Mouse (Mus musculus) heart, postnatal 0 days (tissue): ENCODE measurements around the gene Egfl7. TPM values are rescaled to one million over a fixed set of nuclear protein-coding genes. Genes with fewer than 3 reads are reported as not detected.
A peak's percentile ranks its signal among the peaks of the same experiment; 100 is the strongest.

ENCODE experiments used
- ATAC-seq: fragments of 200-750 bp; cut with Nextera tagmentation; 2 replicates; pipeline ENCODE4 v1.8.0; 2017; ENCODE audit warnings: low read depth, moderate number of reproducible peaks, moderate library complexity; ENCODE audit not compliant: insufficient read depth
- DNase-seq: peaks from one replicate; pipeline ENCODE4 v3.0.0-alpha.2; 2016; ENCODE audit warnings: low spot score
- H3K27ac ChIP-seq: fragments of 300-500 bp; sonication (generic); 2 replicates; pipeline ENCODE4 v1.5.1; 2014; ENCODE audit warnings: low read depth, mild to moderate bottlenecking
- H3K27me3 ChIP-seq: fragments of 300-500 bp; sonication (generic); 2 replicates; pipeline ENCODE4 v1.6.1; 2014; ENCODE audit warnings: low read length, mixed read lengths; ENCODE audit not compliant: control insufficient read depth, insufficient read depth
- H3K36me3 ChIP-seq: fragments of 300-500 bp; sonication (generic); replicated peaks from 2 replicates; pipeline ENCODE4 v1.6.1; 2014; ENCODE audit warnings: low read length, mixed read lengths; ENCODE audit not compliant: control insufficient read depth, insufficient read depth
- H3K4me1 ChIP-seq: fragments of 300-500 bp; sonication (generic); 2 replicates; pipeline ENCODE4 v1.6.1; 2014; ENCODE audit warnings: antibody characterized with exemption; ENCODE audit not compliant: control insufficient read depth, insufficient read depth
- H3K4me2 ChIP-seq: fragments of 300-500 bp; sonication (generic); 2 replicates; pipeline ENCODE4 v1.6.1; 2014; ENCODE audit warnings: low read depth, mild to moderate bottlenecking, low read length, moderate library complexity
- H3K4me3 ChIP-seq: fragments of 300-500 bp; sonication (generic); 2 replicates; pipeline ENCODE4 v1.5.1; 2014; ENCODE audit warnings: low read depth, low read length
- H3K9ac ChIP-seq: fragments of 300-500 bp; sonication (generic); replicated peaks from 2 replicates; pipeline ENCODE4 v1.6.1; 2014; ENCODE audit warnings: low read depth, low read length, mixed read lengths
- H3K9me3 ChIP-seq: fragments of 300-500 bp; sonication (generic); replicated peaks from 2 replicates; pipeline ENCODE4 v1.6.1; 2016; ENCODE audit warnings: low read length; ENCODE audit not compliant: control insufficient read depth
- CTCF ChIP-seq: IDR thresholded peaks from 2 replicates; pipeline ENCODE4 v1.5.1; 2016; ENCODE audit warnings: antibody characterized with exemption, control low read depth, low read depth
- EP300 ChIP-seq: IDR thresholded peaks from 2 replicates; pipeline ENCODE4 v1.6.1; 2016; ENCODE audit warnings: antibody characterized with exemption, low read depth
- WGBS: fragments of 180-500 bp; shearing (Covaris S2); extraction: QIAGEN DNeasy Blood & Tissue Kit; methylation state at CpG from one replicate; pipeline ENCODE4 v1.1.7; 2014; 5-methylcytosine and 5-hydroxymethylcytosine counted together
- polyA plus RNA-seq: library from polyadenylated mRNA; unstranded; fragments of >200 nt; fragmentation: Nextera tagmentation; extraction: Ambion mirVana; gene quantifications from 2 replicates; pipeline ENCODE4 v1.2.1, GENCODE M21; 2015
- total RNA-seq: library from RNA; depleted of rRNA; stranded (reverse); fragments of >200 nt; gene quantifications from 2 replicates; pipeline ENCODE4 v1.2.3, GENCODE M21; 2014; ENCODE audit warnings: low replicate concordance

Egfl7 gene
- total and polyA plus RNA-seq, 2 experiments from 2014 or later = 158 to 375 TPM

GRCm38 (mm10) chr2:26539516-26539915 lies 40.3 kb upstream of the Egfl7 start:
- H3K27me3 ChIP-seq = no peaks in the 10 kb centered on the region
- H3K36me3 ChIP-seq = no peaks in the 10 kb centered on the region
- no peak for TF ChIP-seq CTCF
- no peak for TF ChIP-seq EP300
- H3K27ac ChIP-seq = no peak overlapping the region
- no peak for ATAC-seq
- no peak overlapping the region for H3K9ac ChIP-seq
- H3K4me3 ChIP-seq = no peak overlapping the region
- 69% methylated on average over 2 of the region's 2 CpGs for WGBS
- no peaks in the 10 kb centered on the region for H3K9me3 ChIP-seq
- H3K4me1 ChIP-seq = peaks cover 28% of the 10 kb centered on the region
- H3K4me2 ChIP-seq = no peak overlapping the region
- DNase-seq = no peak

GRCm38 (mm10) chr2:26540721-26541120 lies 39.1 kb upstream of the Egfl7 start:
- H3K9me3 ChIP-seq = no peaks in the 10 kb centered on the region
- H3K9ac ChIP-seq = no peak overlapping the region
- H3K27ac ChIP-seq = no peak overlapping the region
- no peak overlapping the region for H3K4me3 ChIP-seq
- H3K27me3 ChIP-seq = no peaks in the 10 kb centered on the region
- no peaks in the 10 kb centered on the region for H3K36me3 ChIP-seq
- WGBS = 75% methylated on average over 7 of the region's 7 CpGs
- ATAC-seq (no peak), DNase-seq (no peak)
- H3K4me1 ChIP-seq = peaks cover 22% of the 10 kb centered on the region
- H3K4me2 ChIP-seq = no peak overlapping the region
- no peak for TF ChIP-seq CTCF
- TF ChIP-seq EP300 = no peak

GRCm38 (mm10) chr2:26541258-26541910 lies 38.4 kb upstream of the Egfl7 start:
- H3K4me3 ChIP-seq = no peak overlapping the region
- H3K4me2 ChIP-seq = no peak overlapping the region
- no peaks in the 10 kb centered on the region for H3K9me3 ChIP-seq
- H3K27ac ChIP-seq = no peak overlapping the region
- no peaks in the 10 kb centered on the region for H3K27me3 ChIP-seq
- no peak for DNase-seq
- no peak overlapping the region for H3K9ac ChIP-seq
- H3K4me1 ChIP-seq = peaks cover 22% of the 10 kb centered on the region
- no peak for ATAC-seq
- WGBS = 55% methylated on average over 9 of the region's 9 CpGs
- TF ChIP-seq EP300 = no peak
- no peak for TF ChIP-seq CTCF
- H3K36me3 ChIP-seq = no peaks in the 10 kb centered on the region

GRCm38 (mm10) chr2:26543155-26543554 lies 36.7 kb upstream of the Egfl7 start:
- WGBS = 34% methylated on average over 4 of the region's 4 CpGs
- Histone ChIP-seq H3K27ac (peak overlapping the region; percentile 23; the same call in 1 of the 2 replicates), H3K27me3 (no peaks in the 10 kb centered on the region), H3K36me3 (no peaks in the 10 kb centered on the region), H3K4me3 (no peak overlapping the region), H3K4me2 (no peak overlapping the region), H3K9me3 (no peaks in the 10 kb centered on the region), H3K4me1 (peaks cover 22% of the 10 kb centered on the region), H3K9ac (no peak overlapping the region)
- DNase-seq (peak; percentile 44), ATAC-seq (peak; percentile 37; the same call in 1 of the 2 replicates)
- TF ChIP-seq EP300 (no peak), CTCF (no peak)

- peak overlapping the region; percentile 69 for H3K27ac ChIP-seq
- no peaks in the 10 kb centered on the region for H3K27me3 ChIP-seq
- no peaks in the 10 kb centered on the region for H3K9me3 ChIP-seq
- WGBS = 47% methylated on average over 8 of the region's 8 CpGs
- DNase-seq = no peak
- no peak overlapping the region for H3K4me3 ChIP-seq
- no peak overlapping the region for H3K9ac ChIP-seq
- TF ChIP-seq CTCF (no peak), EP300 (no peak)
- no peaks in the 10 kb centered on the region for H3K36me3 ChIP-seq
- H3K4me1 ChIP-seq = peaks cover 22% of the 10 kb centered on the region
- no peak overlapping the region for H3K4me2 ChIP-seq
- ATAC-seq = no peak
Measured at GRCm38 (mm10) chr2:26543768-26544167, 36.0 kb upstream of the Egfl7 start.

GRCm38 (mm10) chr2:26544265-26544664 lies 35.5 kb upstream of the Egfl7 start:
- Histone ChIP-seq H3K27me3 (no peaks in the 10 kb centered on the region), H3K4me3 (no peak overlapping the region), H3K9me3 (no peaks in the 10 kb centered on the region), H3K4me1 (peaks cover 22% of the 10 kb centered on the region), H3K36me3 (no peaks in the 10 kb centered on the region), H3K9ac (no peak overlapping the region), H3K27ac (peak overlapping the region; percentile 69), H3K4me2 (no peak overlapping the region)
- 15% methylated on average over 3 of the region's 3 CpGs for WGBS
- ATAC-seq (peak; percentile 50), DNase-seq (peak; percentile 65)
- TF ChIP-seq CTCF (no peak), EP300 (peak; percentile 31; the same call in 1 of the 2 replicates)
